Mouse (Mus musculus): ENCODE data around the gene St3gal2. TPM values are rescaled to one million over a fixed set of nuclear protein-coding genes. Genes with fewer than 3 reads are reported as not detected.
"Not testable (repeated sequence)": the region's sequence is repeated elsewhere in the genome, so short reads cannot be mapped to it uniquely, and the experiment has no call there.

Gene St3gal2
- polyA plus RNA-seq, 1 experiment from 2014 or later = 7.1 TPM

DNA sequence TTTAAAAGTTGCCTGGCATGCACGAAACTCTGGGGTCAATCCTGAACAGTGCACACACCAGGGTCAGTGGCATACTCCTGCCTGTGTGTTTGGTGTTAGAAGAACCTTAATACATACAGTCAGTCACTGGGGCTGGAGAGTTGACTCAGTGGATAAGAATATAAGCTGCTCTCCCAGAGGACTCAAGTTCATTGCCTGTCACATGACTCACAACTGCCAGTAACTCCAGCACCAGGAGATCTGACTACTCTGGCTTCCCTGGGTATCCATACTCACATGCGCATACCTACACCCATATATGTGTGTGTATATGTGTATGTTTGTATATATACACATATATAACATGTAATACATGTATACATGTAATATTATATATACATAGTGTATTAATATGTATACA, 43.3 kb downstream of the St3gal2 start:
- DNase-seq (ENCODE audit: low spot score) (no peak), ATAC-seq (ENCODE audit: low FRiP score, low TSS enrichment) (no peak)
- no peak for TF ChIP-seq EP300 (optimal IDR thresholded peaks at IDR 0.05)
- no peak for TF ChIP-seq CTCF (IDR thresholded peaks at IDR 0.05; ENCODE audit: low read depth)
- no peak overlapping the region for H3K27ac ChIP-seq (replicated peaks)
- no peaks in the 10 kb centered on the region for H3K27me3 ChIP-seq (ENCODE audit: control insufficient read depth, insufficient read depth, low read length)
- H3K4me3 ChIP-seq (ENCODE audit: low read depth, low read length) = no peak overlapping the region
- H3K4me2 ChIP-seq (replicated peaks; ENCODE audit: low read depth) = no peak overlapping the region
- WGBS = 83% methylated on average over 2 of the region's 2 CpGs
- no peaks in the 10 kb centered on the region for H3K9me3 ChIP-seq (ENCODE audit: control insufficient read depth, low read length)
- H3K36me3 ChIP-seq (ENCODE audit: control insufficient read depth, insufficient read depth, low read length) = peaks cover 2% of the 10 kb centered on the region; the same call in 1 of the 2 replicates
- H3K9ac ChIP-seq (ENCODE audit: low read length) = no peak overlapping the region
- no peaks in the 10 kb centered on the region for H3K4me1 ChIP-seq (replicated peaks; ENCODE audit: control insufficient read depth, insufficient read depth)

DNA sequence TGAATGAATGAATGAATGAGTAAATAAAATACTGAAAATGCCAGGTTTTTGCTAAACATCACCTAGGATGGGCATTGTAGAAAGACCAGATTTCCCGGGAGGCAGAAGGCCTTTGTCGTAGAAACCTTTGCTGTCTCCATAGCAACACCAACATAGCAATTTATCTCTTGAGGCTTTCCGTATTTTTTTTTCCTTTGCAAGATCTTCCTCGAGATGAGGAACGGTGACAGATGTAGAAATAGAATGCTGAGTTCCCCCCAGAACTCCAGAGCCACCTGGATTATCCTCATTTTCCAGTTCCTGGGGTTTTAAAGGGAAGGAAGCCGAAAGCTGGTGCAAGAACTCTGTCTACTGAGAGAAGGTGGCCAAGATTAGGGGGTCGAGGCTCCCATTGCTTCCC, 44.9 kb downstream of the St3gal2 start:
- no peak overlapping the region for H3K27ac ChIP-seq (replicated peaks)
- no peaks in the 10 kb centered on the region for H3K4me1 ChIP-seq (replicated peaks; ENCODE audit: control insufficient read depth, insufficient read depth)
- H3K4me2 ChIP-seq (replicated peaks; ENCODE audit: low read depth) = no peak overlapping the region
- no peak overlapping the region for H3K4me3 ChIP-seq (ENCODE audit: low read depth, low read length)
- DNase-seq (ENCODE audit: low spot score) (no peak), ATAC-seq (ENCODE audit: low FRiP score, low TSS enrichment) (no peak)
- no peaks in the 10 kb centered on the region for H3K9me3 ChIP-seq (ENCODE audit: control insufficient read depth, low read length)
- TF ChIP-seq EP300 (optimal IDR thresholded peaks at IDR 0.05) = no peak
- TF ChIP-seq CTCF (IDR thresholded peaks at IDR 0.05; ENCODE audit: low read depth) = no peak
- WGBS = 70% methylated on average over 7 of the region's 7 CpGs
- H3K36me3 ChIP-seq (ENCODE audit: control insufficient read depth, insufficient read depth, low read length) = peaks cover 2% of the 10 kb centered on the region; the same call in 1 of the 2 replicates
- H3K9ac ChIP-seq (ENCODE audit: low read length) = no peak overlapping the region
- H3K27me3 ChIP-seq (ENCODE audit: control insufficient read depth, insufficient read depth, low read length) = no peaks in the 10 kb centered on the region

DNA sequence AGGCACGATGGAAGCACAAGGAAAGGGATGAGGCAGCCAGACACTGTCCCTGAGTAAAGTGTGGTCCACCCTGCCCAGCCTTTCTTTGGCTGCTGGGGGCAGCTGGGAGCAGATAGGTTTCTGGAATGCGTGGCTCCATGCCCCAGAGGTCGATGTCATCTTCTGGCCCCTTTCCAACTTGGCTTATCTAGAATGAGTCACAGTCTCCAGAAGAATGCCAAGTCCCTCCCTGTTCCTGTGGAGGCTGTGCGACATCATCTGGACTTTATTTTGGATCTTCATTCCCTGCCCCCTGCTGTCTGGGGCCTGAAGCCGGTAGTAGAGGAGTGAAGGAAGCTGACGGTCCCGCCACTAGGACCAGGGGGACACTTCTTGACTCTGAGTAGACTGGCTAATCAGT, 45.9 kb downstream of the St3gal2 start:
- TF ChIP-seq CTCF (IDR thresholded peaks at IDR 0.05; ENCODE audit: low read depth) (peak; percentile 60), EP300 (optimal IDR thresholded peaks at IDR 0.05) (no peak)

DNA sequence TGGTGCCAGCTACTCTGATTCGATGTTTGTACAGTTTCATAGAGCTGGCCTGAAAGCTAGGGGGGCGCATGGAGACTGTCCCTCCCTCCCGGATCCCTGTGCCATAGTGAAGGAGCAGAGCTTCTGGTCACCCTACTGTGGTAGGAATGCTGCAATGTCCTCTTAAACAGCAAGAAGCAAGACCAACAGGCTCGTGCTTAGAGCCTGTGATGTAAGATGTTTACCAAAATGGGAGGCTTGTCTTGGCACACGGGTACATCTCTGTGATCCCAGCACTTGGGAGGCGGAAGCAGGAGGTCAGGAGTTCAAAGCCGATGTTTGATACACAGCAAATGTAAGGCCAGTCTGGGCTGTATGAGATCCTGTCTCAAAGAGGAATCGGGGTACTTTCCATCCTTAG, 46.9 kb downstream of the St3gal2 start:
- peak; percentile 19 for TF ChIP-seq CTCF (IDR thresholded peaks at IDR 0.05; ENCODE audit: low read depth)
- TF ChIP-seq EP300 (optimal IDR thresholded peaks at IDR 0.05) = no peak

More for the DNA sequence above, 45.9 kb downstream of the St3gal2 start:
- no peak overlapping the region for H3K4me3 ChIP-seq (ENCODE audit: low read depth, low read length)
- peaks cover 2% of the 10 kb centered on the region; the same call in 1 of the 2 replicates for H3K36me3 ChIP-seq (ENCODE audit: control insufficient read depth, insufficient read depth, low read length)
- H3K4me1 ChIP-seq (replicated peaks; ENCODE audit: control insufficient read depth, insufficient read depth) = no peaks in the 10 kb centered on the region
- no peaks in the 10 kb centered on the region for H3K27me3 ChIP-seq (ENCODE audit: control insufficient read depth, insufficient read depth, low read length)
- DNase-seq (ENCODE audit: low spot score) = peak; percentile 64
- H3K4me2 ChIP-seq (replicated peaks; ENCODE audit: low read depth) = no peak overlapping the region
- H3K9ac ChIP-seq (ENCODE audit: low read length) = no peak overlapping the region
- peak; percentile 43 for ATAC-seq (ENCODE audit: low FRiP score, low TSS enrichment)
- H3K27ac ChIP-seq (replicated peaks) = no peak overlapping the region; the same call in 1 of the 2 replicates
- no peaks in the 10 kb centered on the region for H3K9me3 ChIP-seq (ENCODE audit: control insufficient read depth, low read length)
- WGBS = 21% methylated on average over 7 of the region's 7 CpGs

DNA sequence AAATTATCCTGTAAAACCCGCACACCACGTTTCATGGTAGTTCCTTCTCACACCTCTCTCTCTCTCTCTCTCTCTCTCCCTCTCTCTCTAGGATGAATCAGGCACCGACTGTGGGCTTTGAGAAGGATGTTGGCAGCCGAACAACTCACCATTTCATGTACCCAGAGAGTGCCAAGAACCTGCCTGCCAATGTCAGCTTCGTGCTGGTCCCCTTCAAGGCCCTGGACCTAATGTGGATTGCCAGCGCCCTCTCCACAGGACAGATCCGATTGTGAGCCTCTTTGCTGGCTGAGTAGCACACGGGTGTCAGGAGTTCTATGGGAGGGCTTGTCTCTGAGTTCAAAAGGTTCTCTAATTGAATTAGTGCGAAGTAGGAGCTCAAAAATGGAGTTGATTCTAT, 47.6 kb downstream of the St3gal2 start:
- Histone ChIP-seq H3K9me3 (ENCODE audit: control insufficient read depth, low read length) (no peaks in the 10 kb centered on the region), H3K4me1 (replicated peaks; ENCODE audit: control insufficient read depth, insufficient read depth) (no peaks in the 10 kb centered on the region), H3K9ac (ENCODE audit: low read length) (no peak overlapping the region), H3K27ac (replicated peaks) (no peak overlapping the region), H3K4me3 (ENCODE audit: low read depth, low read length) (no peak overlapping the region), H3K4me2 (replicated peaks; ENCODE audit: low read depth) (no peak overlapping the region), H3K27me3 (ENCODE audit: control insufficient read depth, insufficient read depth, low read length) (no peaks in the 10 kb centered on the region), H3K36me3 (ENCODE audit: control insufficient read depth, insufficient read depth, low read length) (peaks cover 2% of the 10 kb centered on the region; the same call in 1 of the 2 replicates)
- no peak for DNase-seq (ENCODE audit: low spot score)
- 87% methylated on average over 9 of the region's 9 CpGs for WGBS
- TF ChIP-seq EP300 (optimal IDR thresholded peaks at IDR 0.05) = no peak
- TF ChIP-seq CTCF (IDR thresholded peaks at IDR 0.05; ENCODE audit: low read depth) = no peak
- ATAC-seq (ENCODE audit: low FRiP score, low TSS enrichment) = no peak

More for the DNA sequence above, 46.9 kb downstream of the St3gal2 start:
- H3K4me1 ChIP-seq (replicated peaks; ENCODE audit: control insufficient read depth, insufficient read depth) = no peaks in the 10 kb centered on the region
- H3K9ac ChIP-seq (ENCODE audit: low read length) = no peak overlapping the region
- no peak overlapping the region for H3K4me2 ChIP-seq (replicated peaks; ENCODE audit: low read depth)
- H3K9me3 ChIP-seq (ENCODE audit: control insufficient read depth, low read length) = no peaks in the 10 kb centered on the region
- no peak for DNase-seq (ENCODE audit: low spot score)
- no peaks in the 10 kb centered on the region for H3K27me3 ChIP-seq (ENCODE audit: control insufficient read depth, insufficient read depth, low read length)
- ATAC-seq (ENCODE audit: low FRiP score, low TSS enrichment) = no peak
- H3K36me3 ChIP-seq (ENCODE audit: control insufficient read depth, insufficient read depth, low read length) = peaks cover 2% of the 10 kb centered on the region; the same call in 1 of the 2 replicates
- no peak overlapping the region for H3K4me3 ChIP-seq (ENCODE audit: low read depth, low read length)
- WGBS = 70% methylated on average over 8 of the region's 8 CpGs
- no peak overlapping the region for H3K27ac ChIP-seq (replicated peaks)

DNA sequence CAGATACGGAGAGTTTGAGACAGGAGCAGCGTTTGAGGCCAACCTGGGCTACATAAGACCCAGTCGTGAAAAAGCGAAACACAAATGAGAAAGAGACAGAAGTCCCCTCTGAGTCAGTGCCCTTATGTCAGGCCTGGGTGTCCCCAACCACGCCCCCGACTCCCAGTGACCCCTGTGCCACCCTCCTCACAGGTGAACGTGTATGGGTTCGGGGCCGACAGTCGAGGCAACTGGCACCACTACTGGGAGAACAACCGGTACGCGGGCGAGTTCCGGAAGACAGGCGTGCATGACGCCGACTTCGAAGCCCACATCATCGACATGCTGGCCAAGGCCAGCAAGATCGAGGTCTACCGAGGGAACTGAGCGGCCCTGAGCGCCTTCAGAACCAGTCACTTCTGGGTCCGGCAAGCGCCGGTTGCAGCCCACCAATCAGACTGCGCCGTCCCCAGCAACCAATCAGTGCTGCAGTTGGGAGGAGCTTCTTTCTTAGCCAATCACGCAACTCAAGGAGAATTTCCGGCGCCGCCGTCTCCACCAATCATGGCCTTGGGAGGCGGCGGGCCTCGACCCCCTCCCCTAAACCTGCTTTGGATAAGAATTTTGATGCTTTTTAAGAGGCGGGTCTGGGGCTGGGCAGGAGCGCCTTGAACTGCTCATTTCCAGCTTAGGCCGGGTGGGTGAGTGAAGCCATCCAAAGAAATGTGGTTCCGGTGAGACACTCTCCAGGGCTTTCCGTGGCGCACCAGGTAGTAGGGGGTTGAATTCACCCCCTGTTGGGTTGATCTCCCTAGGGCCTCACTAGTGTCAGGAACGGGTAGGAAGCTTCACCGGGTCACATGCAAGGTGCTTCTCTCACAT, 50.4 kb downstream of the St3gal2 start:
- DNase-seq (ENCODE audit: low spot score) (peak; percentile 91), ATAC-seq (ENCODE audit: low FRiP score, low TSS enrichment) (peak; percentile 96)
- WGBS = 12% methylated on average over 45 of the region's 45 CpGs
- Histone ChIP-seq H3K36me3 (ENCODE audit: control insufficient read depth, insufficient read depth, low read length) (0 out of 2 replicates have a peak, but pooled peaks cover 3% of the 10 kb centered on the region), H3K27me3 (ENCODE audit: control insufficient read depth, insufficient read depth, low read length) (no peaks in the 10 kb centered on the region), H3K4me1 (replicated peaks; ENCODE audit: control insufficient read depth, insufficient read depth) (no peaks in the 10 kb centered on the region), H3K9me3 (ENCODE audit: control insufficient read depth, low read length) (no peaks in the 10 kb centered on the region), H3K4me2 (replicated peaks; ENCODE audit: low read depth) (peak overlapping the region; percentile 74), H3K27ac (replicated peaks) (no peak overlapping the region; the same call in 1 of the 2 replicates), H3K4me3 (ENCODE audit: low read depth, low read length) (peak overlapping the region; percentile 46), H3K9ac (ENCODE audit: low read length) (peak overlapping the region; percentile 63)
- TF ChIP-seq CTCF (IDR thresholded peaks at IDR 0.05; ENCODE audit: low read depth) (no peak), EP300 (optimal IDR thresholded peaks at IDR 0.05) (no peak)

DNA sequence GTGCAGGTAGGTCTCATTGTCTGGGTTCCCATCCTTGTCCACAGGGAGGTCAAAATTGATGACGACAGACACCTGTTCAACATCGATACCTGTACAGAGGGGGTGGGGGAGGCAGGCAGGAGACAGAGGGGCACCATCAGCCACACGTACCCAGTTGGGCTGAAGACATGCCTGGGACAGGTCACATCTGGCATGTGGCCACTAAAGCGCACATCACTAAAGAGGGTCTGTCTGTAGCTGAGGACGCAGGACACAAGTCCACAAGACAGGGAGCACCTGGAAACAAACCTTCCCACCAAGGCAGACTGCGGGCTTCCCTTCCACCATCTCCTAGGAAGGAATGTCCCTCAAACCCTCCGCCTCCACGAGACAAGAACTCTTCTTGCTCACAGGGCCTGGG, 56.8 kb downstream of the St3gal2 start:
- not testable (repeated sequence) for DNase-seq (ENCODE audit: low spot score); H3K4me1 ChIP-seq (replicated peaks; ENCODE audit: control insufficient read depth, insufficient read depth); H3K9ac ChIP-seq (ENCODE audit: low read length); H3K36me3 ChIP-seq (ENCODE audit: control insufficient read depth, insufficient read depth, low read length); H3K4me2 ChIP-seq (replicated peaks; ENCODE audit: low read depth); H3K27me3 ChIP-seq (ENCODE audit: control insufficient read depth, insufficient read depth, low read length); H3K9me3 ChIP-seq (ENCODE audit: control insufficient read depth, low read length); H3K27ac ChIP-seq (replicated peaks); H3K4me3 ChIP-seq (ENCODE audit: low read depth, low read length)
- 92% methylated on average over 8 of the region's 8 CpGs for WGBS
- ATAC-seq (ENCODE audit: low FRiP score, low TSS enrichment) = peak; percentile 47; the same call in 1 of the 2 replicates

DNA sequence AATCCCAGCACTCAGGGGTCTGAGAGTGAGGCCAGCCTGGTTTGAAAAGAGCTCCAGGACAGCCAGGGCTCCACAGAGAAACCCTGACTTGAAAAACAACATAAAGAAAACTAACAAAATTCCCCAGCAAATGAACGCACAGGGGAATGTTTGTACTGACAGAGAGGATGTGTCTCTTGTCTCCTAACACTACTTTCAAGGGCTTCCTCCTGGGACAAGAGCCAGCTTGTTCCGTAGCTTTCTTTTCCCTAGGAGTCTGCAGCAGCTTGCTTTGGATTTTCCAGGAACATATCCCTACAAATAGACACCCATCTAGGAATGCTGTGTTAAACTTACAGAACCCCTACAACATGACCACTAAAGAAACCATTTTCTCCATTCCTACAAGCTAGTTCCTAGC, 58.3 kb downstream of the St3gal2 start:
- not testable (repeated sequence) for DNase-seq (ENCODE audit: low spot score); H3K36me3 ChIP-seq (ENCODE audit: control insufficient read depth, insufficient read depth, low read length); H3K27me3 ChIP-seq (ENCODE audit: control insufficient read depth, insufficient read depth, low read length); H3K4me1 ChIP-seq (replicated peaks; ENCODE audit: control insufficient read depth, insufficient read depth); H3K9me3 ChIP-seq (ENCODE audit: control insufficient read depth, low read length); H3K4me3 ChIP-seq (ENCODE audit: low read depth, low read length); H3K4me2 ChIP-seq (replicated peaks; ENCODE audit: low read depth); H3K9ac ChIP-seq (ENCODE audit: low read length); H3K27ac ChIP-seq (replicated peaks); ATAC-seq (ENCODE audit: low FRiP score, low TSS enrichment)
- WGBS = 56% methylated on average over 2 of the region's 2 CpGs

Measured in stomach, postnatal 0 days (tissue).